Mouse (Mus musculus): ENCODE data around the gene Syt8.
"Not testable (repeated sequence)": the region's sequence is repeated elsewhere in the genome, so short reads cannot be mapped to it uniquely, and the experiment has no call there.

The Syt8 gene

GRCm38 (mm10) chr7:142434137-142434865 lies at the start of gene Syt8:
TSS of gene Syt8 (plus strand) at chr7:142434850.
- no peak for DNase-seq (ENCODE audit: low spot score)

DNA sequence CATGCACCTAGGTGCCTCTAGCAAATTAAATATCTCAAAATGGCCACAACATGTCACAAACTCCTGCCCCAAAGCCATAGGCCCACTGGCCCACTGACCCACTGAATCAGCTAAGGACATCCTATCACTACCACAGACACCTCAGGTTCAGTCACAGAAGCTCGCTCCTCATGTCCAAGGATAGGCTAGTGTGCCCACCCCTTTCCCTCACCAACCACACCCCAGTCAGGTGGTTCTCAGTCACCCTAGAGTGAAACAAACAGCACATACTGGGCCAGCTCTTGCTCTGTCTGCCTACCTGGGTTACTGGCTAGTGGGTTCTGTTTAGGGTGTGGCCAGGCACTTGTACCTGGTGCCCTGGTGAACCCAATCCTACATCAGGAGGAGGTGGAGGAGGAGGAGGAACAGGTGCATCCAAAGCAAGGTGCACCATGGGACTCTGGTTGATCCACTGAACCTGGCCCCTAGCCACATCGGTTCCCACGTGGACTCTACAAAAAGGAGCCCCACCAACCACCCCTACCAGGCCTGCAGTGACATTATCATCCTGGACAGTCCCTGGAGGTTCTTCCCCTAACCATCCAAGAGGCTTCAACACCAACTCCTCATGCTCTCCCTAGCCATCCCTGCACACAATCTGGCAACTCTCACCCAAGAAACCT lies 48.8 kb upstream of the Syt8 start:
- no peak for DNase-seq (ENCODE audit: low spot score)

DNA sequence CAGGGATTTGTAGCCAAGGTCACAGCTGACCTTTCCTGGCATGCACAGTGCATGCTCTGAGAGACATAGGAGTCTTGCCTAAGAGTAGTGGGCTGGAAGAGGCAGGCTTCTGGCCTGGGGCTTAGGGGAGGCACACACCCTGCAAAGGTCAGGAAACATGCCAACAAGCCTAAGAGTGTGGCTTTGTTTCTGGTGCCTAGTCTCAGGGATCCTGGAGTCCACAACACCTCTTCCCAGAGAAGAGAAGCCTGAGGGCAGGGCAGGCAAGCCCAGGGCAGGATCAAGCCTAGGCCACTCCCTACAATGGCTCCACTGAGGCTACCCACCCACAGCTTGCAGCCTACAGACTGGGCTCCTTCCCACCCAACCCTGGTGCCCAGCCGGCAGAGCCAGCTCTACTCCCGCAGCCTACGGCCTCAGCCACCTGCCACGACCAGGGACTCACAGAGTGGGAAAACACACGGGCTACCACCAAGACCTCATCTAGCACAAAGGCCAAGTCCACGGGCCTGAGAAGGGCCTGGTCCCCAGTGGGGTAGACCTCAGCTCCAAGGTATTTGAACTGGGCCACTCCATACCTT lies 47.9 kb upstream of the Syt8 start:
- no peak for DNase-seq (ENCODE audit: low spot score)

- DNase-seq (ENCODE audit: low spot score), result peak; percentile 96
Measured at GRCm38 (mm10) chr7:142387419-142388148, 47.1 kb upstream of the Syt8 start, which contains the start of gene Ctsd. TSS of gene Ctsd (minus strand) at chr7:142388038.

DNA sequence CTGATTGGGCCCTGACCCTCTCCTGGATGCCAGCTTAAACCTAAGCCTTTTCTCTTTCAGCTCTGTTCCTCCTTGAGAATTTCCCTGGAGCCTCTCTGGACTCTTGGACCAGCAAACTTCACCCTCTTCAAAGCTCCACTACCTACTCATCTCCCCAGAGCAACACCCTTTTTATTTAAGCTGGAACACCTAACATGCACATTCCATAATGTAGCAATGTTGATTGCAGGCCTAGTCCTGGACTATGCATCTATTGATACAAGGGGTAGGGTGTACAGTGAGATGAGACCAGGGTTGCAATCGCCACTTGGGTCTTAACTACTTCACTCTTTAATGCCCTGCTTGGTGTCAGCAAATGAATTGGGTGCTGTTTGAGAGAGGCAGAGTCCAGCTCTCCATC lies 46.5 kb upstream of the Syt8 start:
- no peak for DNase-seq (ENCODE audit: low spot score)

- no peak for DNase-seq (ENCODE audit: low spot score)
Measured at GRCm38 (mm10) chr7:142388740-142389139, 45.9 kb upstream of the Syt8 start.

DNA sequence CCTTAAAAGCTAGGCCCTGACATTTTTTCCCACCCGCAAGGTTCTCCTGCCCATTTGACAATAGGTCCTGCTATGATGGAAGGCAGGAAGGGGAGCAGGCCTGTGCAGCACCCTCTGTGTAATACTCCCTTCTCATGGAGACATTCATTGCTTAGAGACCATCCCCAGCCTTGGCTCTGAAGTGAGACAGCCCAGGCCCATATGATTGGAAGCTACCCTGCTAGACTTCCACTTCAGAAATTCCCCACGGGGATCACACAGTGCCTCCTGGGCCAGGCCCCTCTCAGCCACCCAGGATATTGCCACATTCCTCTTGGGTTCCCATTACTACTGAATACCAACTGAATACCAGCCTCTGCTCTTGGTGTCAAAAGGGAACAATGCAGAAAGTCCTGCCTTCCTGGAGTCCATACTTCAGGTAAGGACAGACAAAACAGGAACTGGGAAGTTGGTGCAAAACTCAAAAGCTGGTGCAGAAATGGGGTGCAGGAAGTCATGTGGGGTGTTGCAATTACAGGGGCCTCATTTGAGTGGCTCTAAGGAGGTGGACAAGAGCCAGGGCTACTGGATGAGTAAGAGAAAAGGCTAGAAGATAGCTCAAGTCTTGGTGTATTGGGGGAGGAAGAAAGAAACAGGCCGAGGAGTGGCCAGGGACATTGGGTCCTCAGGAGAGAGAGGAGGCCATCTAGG lies 44.5 kb upstream of the Syt8 start:
- no peak for DNase-seq (ENCODE audit: low spot score)

DNA sequence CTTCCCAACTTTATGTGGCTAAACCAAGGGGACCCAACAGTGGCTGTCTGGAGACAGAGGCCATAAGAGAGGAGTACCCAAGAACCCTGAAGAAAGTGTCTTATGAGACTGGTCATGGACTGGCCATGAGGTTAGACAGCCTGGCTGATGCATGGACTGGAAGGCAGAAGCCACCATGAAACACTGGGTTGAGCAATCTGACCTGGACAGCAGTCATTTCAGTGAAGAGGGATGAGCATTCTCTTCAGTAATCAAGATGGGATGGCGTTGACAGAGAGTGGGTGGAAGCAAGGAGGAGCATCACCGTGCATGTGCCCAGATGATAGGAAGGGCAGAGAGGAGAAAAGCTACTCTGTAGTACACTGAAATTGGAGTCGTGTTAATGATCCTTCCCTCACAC lies 43.5 kb upstream of the Syt8 start:
- no peak for DNase-seq (ENCODE audit: low spot score)

DNA sequence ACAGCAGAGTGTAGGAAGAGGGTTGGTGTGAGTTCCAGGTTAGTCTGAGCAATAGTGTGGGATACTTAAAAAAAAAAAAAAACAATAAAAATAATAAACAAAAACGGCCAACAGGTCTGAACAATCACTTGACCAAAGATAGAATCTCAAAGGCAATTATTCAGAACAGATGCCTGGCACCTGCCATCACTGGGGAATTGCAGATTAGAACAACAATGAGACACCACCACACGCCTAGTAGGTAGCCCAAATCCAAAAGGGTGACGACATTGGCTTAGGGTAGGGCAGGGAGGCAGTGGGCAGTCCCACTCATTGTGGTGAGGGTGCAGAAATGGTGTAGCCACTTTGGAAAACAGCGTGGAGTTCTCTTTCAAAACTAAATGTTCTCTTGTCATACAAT lies 43.0 kb upstream of the Syt8 start:
- no peak for DNase-seq (ENCODE audit: low spot score)

DNA sequence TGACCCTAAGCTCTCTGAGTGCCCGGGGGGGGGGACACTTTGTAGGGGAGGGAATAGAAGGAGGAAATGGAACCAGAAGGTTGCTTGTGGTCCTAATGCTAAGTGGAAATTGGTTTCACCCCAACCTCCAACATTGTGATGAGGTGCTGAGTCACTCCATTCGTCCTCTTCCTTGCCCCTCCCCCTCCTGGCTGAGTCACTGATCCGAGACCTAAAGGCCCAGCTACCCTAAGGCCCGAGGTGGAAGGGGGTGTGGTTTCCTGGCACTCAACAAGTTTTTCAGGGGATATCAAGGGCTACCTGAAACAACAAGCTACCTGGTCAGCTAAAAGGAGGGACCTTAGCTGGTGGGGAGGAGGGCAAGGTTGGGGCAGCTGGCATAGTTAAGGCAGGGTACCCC lies 41.5 kb upstream of the Syt8 start:
- peak; percentile 73 for DNase-seq (ENCODE audit: low spot score)

- no peak for DNase-seq (ENCODE audit: low spot score)
Measured at GRCm38 (mm10) chr7:142394261-142395190, 40.1 kb upstream of the Syt8 start.

- no peak for DNase-seq (ENCODE audit: low spot score)
Measured at GRCm38 (mm10) chr7:142395472-142395871, 39.2 kb upstream of the Syt8 start.

- no peak for DNase-seq (ENCODE audit: low spot score)
Measured at GRCm38 (mm10) chr7:142396611-142397010, 38.0 kb upstream of the Syt8 start.

DNA sequence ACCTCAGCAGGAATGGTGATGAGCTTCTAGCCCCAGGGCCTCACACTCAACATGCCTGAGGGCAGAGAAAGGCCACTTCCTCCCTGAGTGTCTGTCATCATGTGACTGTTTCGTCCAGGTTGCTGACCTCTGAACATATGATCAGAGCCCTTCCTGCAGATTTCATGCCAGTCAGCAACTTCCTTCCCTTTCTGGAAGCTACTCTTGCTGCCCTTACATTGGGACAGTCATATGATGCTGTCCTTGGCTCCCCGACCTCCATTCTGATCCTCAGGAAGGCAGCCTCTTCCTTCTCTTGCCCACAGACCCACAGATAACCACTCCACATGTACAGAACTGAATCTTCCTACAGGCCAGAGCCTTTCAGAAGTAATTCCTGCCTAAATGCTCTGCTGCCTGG lies 36.6 kb upstream of the Syt8 start:
- DNase-seq (ENCODE audit: low spot score), result no peak

DNA sequence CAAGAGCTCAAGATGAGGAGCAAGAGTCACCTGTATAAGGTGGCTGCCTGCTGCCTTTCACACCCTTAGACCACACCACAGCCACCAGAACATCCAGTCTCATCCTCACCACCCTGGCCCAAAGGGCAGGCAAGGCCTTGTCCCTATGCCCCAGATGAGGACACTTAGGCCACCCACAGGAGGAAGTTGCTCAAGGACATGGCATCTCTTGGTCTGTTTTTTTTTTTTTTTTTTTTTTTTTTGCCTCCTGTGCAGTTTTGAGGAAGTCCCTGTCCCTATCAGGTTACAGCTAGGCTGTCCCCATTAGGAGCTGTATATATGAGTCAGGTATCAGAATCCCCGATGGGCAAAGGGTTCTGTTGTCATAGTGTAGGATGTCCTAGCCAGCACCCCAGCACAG lies 35.4 kb upstream of the Syt8 start:
- no peak for DNase-seq (ENCODE audit: low spot score)

DNA sequence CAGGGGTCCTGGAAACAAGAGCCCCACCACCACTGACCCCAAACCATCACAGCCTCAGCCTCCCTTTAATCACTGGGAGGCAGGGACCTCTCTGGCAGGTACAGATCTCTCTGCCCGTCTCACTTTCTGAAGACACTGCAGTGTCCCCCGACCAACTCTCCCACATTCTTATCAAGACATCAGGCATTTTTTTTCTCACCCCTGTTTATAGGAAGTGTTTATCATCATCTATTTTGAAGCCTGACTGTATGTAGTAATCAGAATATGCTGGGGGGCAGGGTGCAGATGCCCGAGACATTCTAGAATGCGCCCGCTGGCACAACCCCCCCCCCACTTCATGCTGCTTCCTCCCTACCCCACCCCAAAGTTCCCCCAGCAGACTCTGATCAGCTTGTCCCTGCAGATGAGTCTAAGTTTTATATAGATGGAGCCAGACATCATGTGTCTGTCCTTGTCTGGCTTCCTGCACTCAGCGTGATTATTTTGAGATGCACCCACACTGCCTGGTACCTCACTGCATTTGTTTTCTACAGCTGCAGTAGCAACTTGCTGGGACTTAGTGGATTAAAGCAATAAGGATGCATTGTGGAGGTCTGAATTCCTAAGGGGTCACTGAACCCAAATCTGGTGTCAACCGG lies 34.4 kb upstream of the Syt8 start:
- no peak for DNase-seq (ENCODE audit: low spot score)

DNA sequence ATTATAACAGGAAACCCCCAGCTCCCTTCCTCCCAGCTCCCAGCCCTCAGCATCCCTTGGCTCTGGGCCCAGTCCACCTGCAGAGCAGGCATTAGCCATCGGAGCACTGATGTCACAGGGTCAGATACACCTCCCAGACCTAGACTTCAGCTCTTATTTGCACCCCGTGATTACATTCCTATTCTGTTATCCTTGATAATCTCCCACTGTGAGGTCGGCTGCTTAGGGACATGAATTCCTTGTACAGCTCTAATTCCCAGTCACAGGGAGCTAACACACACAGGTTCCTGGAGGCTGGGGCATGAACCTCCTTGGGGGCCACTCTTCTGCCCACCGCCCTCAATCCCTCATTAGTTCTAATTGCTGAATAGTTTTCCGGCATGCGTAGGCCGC lies 33.9 kb upstream of the Syt8 start:
- no peak for DNase-seq (ENCODE audit: low spot score)

- no peak for DNase-seq (ENCODE audit: low spot score)
Measured at GRCm38 (mm10) chr7:142403591-142403990, 31.1 kb upstream of the Syt8 start.

- not testable (repeated sequence) for DNase-seq (ENCODE audit: low spot score)
Measured at GRCm38 (mm10) chr7:142405134-142405533, 29.5 kb upstream of the Syt8 start.

DNA sequence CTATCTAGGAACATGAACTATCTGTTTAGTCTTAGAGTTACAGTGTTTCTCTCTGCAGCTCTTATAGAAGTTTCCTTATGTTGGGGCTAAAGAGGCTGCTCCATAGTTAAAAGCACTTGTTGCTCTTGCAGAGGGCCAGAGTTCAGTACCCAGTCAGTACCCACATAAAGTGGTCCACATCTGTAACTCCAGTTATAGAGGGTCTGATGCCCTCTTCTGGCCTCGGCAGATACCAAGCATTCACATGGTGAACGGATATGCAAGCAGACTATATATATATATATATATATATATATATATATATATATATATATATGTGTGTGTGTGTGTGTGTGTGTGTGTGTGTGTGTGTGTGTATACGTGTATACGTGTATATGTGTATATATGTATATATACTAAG lies 26.7 kb upstream of the Syt8 start:
- no peak for DNase-seq (ENCODE audit: low spot score)

- DNase-seq (ENCODE audit: low spot score), result no peak
Measured at GRCm38 (mm10) chr7:142408686-142409085, 26.0 kb upstream of the Syt8 start.

Data from urinary bladder, postnatal 25 days (tissue).